Mouse (Mus musculus) kidney, adult 2 months (tissue): ENCODE results near the gene Mlip. TPM values are rescaled to one million over a fixed set of nuclear protein-coding genes. Genes with fewer than 3 reads are reported as not detected.

Source experiments
- DNase-seq: peaks from one replicate; pipeline ENCODE4 v3.0.0; 2021
- H3K27ac ChIP-seq: fragments of 200-500 bp; 2 replicates; pipeline ENCODE4 v1.5.1; 2012; ENCODE audit warnings: low read depth, low read length, control low read depth, inconsistent platforms; ENCODE audit not compliant: insufficient read depth
- H3K27me3 ChIP-seq: fragments of 200-500 bp; replicated peaks from 2 replicates; pipeline ENCODE4 v1.6.1; 2012; ENCODE audit warnings: mild to moderate bottlenecking, moderate library complexity, low read length, inconsistent platforms; ENCODE audit not compliant: control insufficient read depth, insufficient read depth
- H3K36me3 ChIP-seq: fragments of 200-500 bp; 2 replicates; pipeline ENCODE4 v1.6.1; 2012; ENCODE audit warnings: mild to moderate bottlenecking, moderate library complexity, low read length, inconsistent platforms; ENCODE audit not compliant: control insufficient read depth, insufficient read depth
- H3K4me1 ChIP-seq: fragments of 200-500 bp; 2 replicates; pipeline ENCODE4 v1.6.1; 2011; ENCODE audit warnings: low read length; ENCODE audit not compliant: control insufficient read depth, insufficient read depth
- H3K4me3 ChIP-seq: fragments of 200-500 bp; 2 replicates; pipeline ENCODE4 v1.5.1; 2011; ENCODE audit warnings: mild to moderate bottlenecking, low read depth, low read length, control low read depth; ENCODE audit not compliant: insufficient read depth
- CTCF ChIP-seq: fragments of 200-500 bp; conservative IDR thresholded peaks from 2 replicates; pipeline ENCODE4 v1.5.1; 2011; ENCODE audit warnings: low read depth, mild to moderate bottlenecking, control low read depth, low read length, moderate library complexity, mixed read lengths; ENCODE audit not compliant: insufficient read depth, insufficient read length
- POLR2A ChIP-seq: fragments of 200-500 bp; IDR thresholded peaks from one replicate; pipeline ENCODE4 v1.6.1; 2011; ENCODE audit warnings: low read depth, low read length, control low read depth
- WGBS: fragments of 180-500 bp; shearing (Covaris S2); methylation state at CpG from one replicate; pipeline ENCODE4 v1.1.7; 2018; 5-methylcytosine and 5-hydroxymethylcytosine counted together
- polyA plus RNA-seq: library from polyadenylated mRNA; depleted of rRNA; stranded (reverse); fragments of >200 nt; gene quantifications from 2 replicates; pipeline ENCODE4 v1.2.3, GENCODE M21; 2012

Gene Mlip
- polyA plus RNA-seq, 1 experiment, result 0.55 TPM

- no peaks in the 10 kb centered on the region for H3K36me3 ChIP-seq
- no peak overlapping the region for H3K27ac ChIP-seq
- H3K27me3 ChIP-seq, result no peaks in the 10 kb centered on the region
- TF ChIP-seq CTCF (no peak), POLR2A (no peak)
- 86% methylated on average over 10 of the region's 10 CpGs for WGBS
- H3K4me1 ChIP-seq, result no peaks in the 10 kb centered on the region
- no peak overlapping the region for H3K4me3 ChIP-seq
- no peak for DNase-seq
These were observed 6.7 kb upstream of the Mlip start for GRCm38 (mm10) chr9:77359278-77359973.

GRCm38 (mm10) chr9:77353942-77354341 lies 1.2 kb upstream of the Mlip start:
- DNase-seq, result no peak
- no peak overlapping the region for H3K4me3 ChIP-seq
- H3K27ac ChIP-seq, result no peak overlapping the region
- H3K4me1 ChIP-seq, result no peaks in the 10 kb centered on the region
- 82% methylated on average over 4 of the region's 4 CpGs for WGBS
- H3K36me3 ChIP-seq, result no peaks in the 10 kb centered on the region
- no peaks in the 10 kb centered on the region for H3K27me3 ChIP-seq
- TF ChIP-seq POLR2A, result no peak
- no peak for TF ChIP-seq CTCF

GRCm38 (mm10) chr9:77347704-77348103 lies 5.1 kb downstream of the Mlip start:
- whole genome bisulfite sequencing, result 69% methylated on average over 7 of the region's 7 CpGs
- H3K4me3 ChIP-seq, result no peak overlapping the region
- no peaks in the 10 kb centered on the region for H3K27me3 ChIP-seq
- no peak overlapping the region for H3K27ac ChIP-seq
- no peak for TF ChIP-seq CTCF
- no peak for TF ChIP-seq POLR2A
- no peaks in the 10 kb centered on the region for H3K4me1 ChIP-seq
- DNase-seq, result no peak
- no peaks in the 10 kb centered on the region for H3K36me3 ChIP-seq

GRCm38 (mm10) chr9:77344318-77344717 lies 8.5 kb downstream of the Mlip start:
- TF ChIP-seq CTCF (no peak), POLR2A (no peak)
- H3K27ac ChIP-seq, result no peak overlapping the region
- H3K27me3 ChIP-seq, result no peaks in the 10 kb centered on the region
- H3K4me1 ChIP-seq, result no peaks in the 10 kb centered on the region
- WGBS, result 54% methylated on average over 7 of the region's 7 CpGs
- H3K4me3 ChIP-seq, result no peak overlapping the region
- H3K36me3 ChIP-seq, result no peaks in the 10 kb centered on the region
- no peak for DNase-seq

GRCm38 (mm10) chr9:77340159-77340862 lies 12.5 kb downstream of the Mlip start:
- Histone ChIP-seq H3K4me1 (no peaks in the 10 kb centered on the region), H3K36me3 (no peaks in the 10 kb centered on the region), H3K27ac (no peak overlapping the region), H3K27me3 (no peaks in the 10 kb centered on the region), H3K4me3 (no peak overlapping the region)
- TF ChIP-seq POLR2A (no peak), CTCF (no peak)
- DNase-seq, result no peak
- 56% methylated on average over 18 of the region's 18 CpGs for WGBS

GRCm38 (mm10) chr9:77339571-77340148 lies 13.1 kb downstream of the Mlip start:
- Histone ChIP-seq H3K4me1 (no peaks in the 10 kb centered on the region), H3K36me3 (no peaks in the 10 kb centered on the region), H3K4me3 (no peak overlapping the region), H3K27me3 (no peaks in the 10 kb centered on the region), H3K27ac (no peak overlapping the region)
- TF ChIP-seq CTCF, result no peak
- TF ChIP-seq POLR2A, result no peak
- 71% methylated on average over 7 of the region's 7 CpGs for WGBS
- DNase-seq, result no peak

- H3K36me3 ChIP-seq, result no peaks in the 10 kb centered on the region
These were observed 17.4 kb downstream of the Mlip start for GRCm38 (mm10) chr9:77335370-77335769.

More at GRCm38 (mm10) chr9:77335370-77335769, 17.4 kb downstream of the Mlip start:
- DNase-seq, result no peak
- WGBS, result 80% methylated on average over 3 of the region's 3 CpGs
- no peaks in the 10 kb centered on the region for H3K4me1 ChIP-seq
- no peak overlapping the region for H3K4me3 ChIP-seq
- TF ChIP-seq CTCF (no peak), POLR2A (no peak)
- H3K27ac ChIP-seq, result no peak overlapping the region
- H3K27me3 ChIP-seq, result no peaks in the 10 kb centered on the region
